Mouse (Mus musculus) liver, adult (tissue): Measurements from ENCODE around the gene Gskip.

Experiments used
- GATA4 ChIP-seq: IDR thresholded peaks from 2 replicates; pipeline ENCODE4 v1.6.1; 2014; ENCODE audit warnings: mild to moderate bottlenecking, low read length; ENCODE audit not compliant: insufficient replicate concordance

Gene Gskip

GRCm38 (mm10) chr12:105697104-105697780 lies 12.6 kb downstream of the Gskip start:
- TF ChIP-seq GATA4 = no peak

GRCm38 (mm10) chr12:105700433-105700832 lies 15.8 kb downstream of the Gskip start:
- TF ChIP-seq GATA4 = no peak

GRCm38 (mm10) chr12:105705799-105706487 lies 21.3 kb downstream of the Gskip start, which contains the start of gene Ak7:
Gene Ak7 (plus strand): TSS chr12:105705976.
- TF ChIP-seq GATA4 = no peak

- no peak for TF ChIP-seq GATA4
Observed at GRCm38 (mm10) chr12:105718616-105719015, 34.0 kb downstream of the Gskip start.

- no peak for TF ChIP-seq GATA4
Observed at GRCm38 (mm10) chr12:105720196-105720595, 35.6 kb downstream of the Gskip start.

GRCm38 (mm10) chr12:105721452-105722132 lies 37.0 kb downstream of the Gskip start:
- TF ChIP-seq GATA4 = no peak

- TF ChIP-seq GATA4 = no peak
Observed at GRCm38 (mm10) chr12:105722657-105723056, 38.0 kb downstream of the Gskip start.

GRCm38 (mm10) chr12:105724616-105725015 lies 40.0 kb downstream of the Gskip start:
- no peak for TF ChIP-seq GATA4

- TF ChIP-seq GATA4 = no peak
Observed at GRCm38 (mm10) chr12:105725736-105726135, 41.1 kb downstream of the Gskip start.

- no peak for TF ChIP-seq GATA4
Observed at GRCm38 (mm10) chr12:105727268-105727667, 42.6 kb downstream of the Gskip start.

GRCm38 (mm10) chr12:105727964-105728363 lies 43.3 kb downstream of the Gskip start:
- TF ChIP-seq GATA4 = no peak

- TF ChIP-seq GATA4 = no peak
Observed at GRCm38 (mm10) chr12:105730851-105731460, 46.3 kb downstream of the Gskip start.

GRCm38 (mm10) chr12:105733370-105734159 lies 48.9 kb downstream of the Gskip start:
- no peak for TF ChIP-seq GATA4

- TF ChIP-seq GATA4 = no peak
Observed at GRCm38 (mm10) chr12:105735226-105735888, 50.7 kb downstream of the Gskip start.
